7 mouse cellular contexts compared by ENCODE assay signal in genomic region chr2:181496281-181496680, GRCm38 (mm10). TPM values are rescaled to one million over a fixed set of nuclear protein-coding genes. Genes with fewer than 3 reads are reported as not detected.
DNase-seq lines count a peak whose midpoint lies in the region; ATAC-seq and TF ChIP-seq lines count a peak whose summit lies in the region.

No protein-coding gene starts in this region.

- ATAC-seq in hindbrain, postnatal 0 days: peak; percentile 69
- peak; percentile 51 for ATAC-seq in megakaryocyte progenitor cell, adult 5-6 weeks (replicated peaks; ENCODE audit: poor library complexity)

- H3K36me3 ChIP-seq in hindbrain, postnatal 0 days (ENCODE audit: insufficient read depth, low read length): no peaks in the 10 kb centered on the region; the same call in none of the 2 replicates

- intact Hi-C loops in left cerebral cortex, postnatal 25 days (cut with DNase I): loop anchor here (1.0 to 5.0 kb wide), 3 partner anchors 37 to 104 kb away; partner anchors contain the start of gene Zbtb46

- peak overlapping the region; percentile 83 for H3K4me2 ChIP-seq in hindbrain, postnatal 0 days (ENCODE audit: low read depth, low read length)

- H3K27ac ChIP-seq in hindbrain, postnatal 0 days: peak overlapping the region; percentile 81

- 13% methylated on average over 8 of the region's 8 CpGs for WGBS in hindbrain, postnatal 0 days

- peak; percentile 83 for DNase-seq in ZHBTc4 (ENCODE audit: low read depth, low spot score)
- DNase-seq in cerebellum, postnatal 10 days: peak; percentile 68 to 74
- DNase-seq in frontal cortex, postnatal 36 days (ENCODE audit: low spot score in 2 of 2): peak; percentile 38 to 40
- DNase-seq in hindbrain, postnatal 0 days (ENCODE audit: low spot score): peak; percentile 84
- peak; percentile 55 to 63 for DNase-seq in left cerebral cortex, postnatal 25 days (ENCODE audit: low spot score in 2 of 2)
- peak; percentile 69 for DNase-seq in right cerebral cortex, postnatal 4 days

- peak overlapping the region; percentile 75 for H3K4me3 ChIP-seq in hindbrain, postnatal 0 days (ENCODE audit: low read length)

- H3K27me3 ChIP-seq in hindbrain, postnatal 0 days (ENCODE audit: insufficient read depth, low read length): no peaks in the 10 kb centered on the region

- peak; percentile 78 for TF ChIP-seq CTCF in hindbrain, postnatal 0 days (IDR thresholded peaks at IDR 0.05; ENCODE audit: low read depth)

- H3K9me3 ChIP-seq in hindbrain, postnatal 0 days (ENCODE audit: low read length): no peaks in the 10 kb centered on the region

- peak overlapping the region; percentile 87 for H3K9ac ChIP-seq in hindbrain, postnatal 0 days (replicated peaks; ENCODE audit: low read length)

- H3K4me1 ChIP-seq in hindbrain, postnatal 0 days (ENCODE audit: insufficient read depth, low read length): no peaks in the 10 kb centered on the region

RNA-seq across cellular contexts. Expression of gene Tpd52l2, which starts 0.7 kb away (rescaled TPM):
- 52.2 and 92.5 TPM in 2 replicates for total RNA-seq in hindbrain, postnatal 0 days (2014; rRNA removed)
- 127 and 128 TPM in 2 replicates for polyA plus RNA-seq in hindbrain, postnatal 0 days (2015; fragmentation: Nextera tagmentation; extraction: Ambion mirVana)
- 10 to 100 TPM; 74.7 to 76.8 TPM for total RNA-seq in left cerebral cortex, postnatal 25 days (2021)
- 47.1 and 60.0 TPM in 2 replicates for total RNA-seq in megakaryocyte progenitor cell, adult 5-6 weeks (2015)
- total RNA-seq in megakaryocyte progenitor cell, adult 5-6 weeks (2017): 99.2 and 119 TPM in 2 replicates

RNA-seq across cellular contexts. Expression of gene Abhd16b, which starts 3.3 kb away (rescaled TPM):
- total RNA-seq in hindbrain, postnatal 0 days (2014; rRNA removed): not detected in 2 replicates
- polyA plus RNA-seq in hindbrain, postnatal 0 days (2015; fragmentation: Nextera tagmentation; extraction: Ambion mirVana): 0.08 TPM in 1 of 2 replicates, not detected in the other
- not detected for total RNA-seq in left cerebral cortex, postnatal 25 days (2021)
- total RNA-seq in megakaryocyte progenitor cell, adult 5-6 weeks (2015): not detected in 2 replicates
- not detected in 2 replicates for total RNA-seq in megakaryocyte progenitor cell, adult 5-6 weeks (2017)

RNA-seq across cellular contexts. Expression of gene Dnajc5, which starts 24.0 kb away (rescaled TPM):
- total RNA-seq in hindbrain, postnatal 0 days (2014; rRNA removed): 417 and 459 TPM in 2 replicates
- polyA plus RNA-seq in hindbrain, postnatal 0 days (2015; fragmentation: Nextera tagmentation; extraction: Ambion mirVana): 260 and 276 TPM in 2 replicates
- total RNA-seq in left cerebral cortex, postnatal 25 days (2021): 100 to 1,000 TPM; 289 to 296 TPM
- total RNA-seq in megakaryocyte progenitor cell, adult 5-6 weeks (2015): 25.0 and 30.7 TPM in 2 replicates
- total RNA-seq in megakaryocyte progenitor cell, adult 5-6 weeks (2017): 37.4 and 40.0 TPM in 2 replicates

RNA-seq across cellular contexts. Expression of gene Zbtb46, which starts 37.1 kb away (rescaled TPM):
- 29.0 and 33.0 TPM in 2 replicates for total RNA-seq in hindbrain, postnatal 0 days (2014; rRNA removed)
- polyA plus RNA-seq in hindbrain, postnatal 0 days (2015; fragmentation: Nextera tagmentation; extraction: Ambion mirVana): 17.0 and 19.2 TPM in 2 replicates
- 10 to 100 TPM; 11.2 to 15.3 TPM for total RNA-seq in left cerebral cortex, postnatal 25 days (2021)
- 1.2 and 1.8 TPM in 2 replicates for total RNA-seq in megakaryocyte progenitor cell, adult 5-6 weeks (2015)
- 1.9 and 5.4 TPM in 2 replicates for total RNA-seq in megakaryocyte progenitor cell, adult 5-6 weeks (2017)

Comparison
In these comparisons a context has a peak if more than half of its experiments do, and no peak if none do; other contexts are left out.
1. Peak in every context shown above with its lines: DNase-seq, ATAC-seq, H3K4me3 ChIP-seq and H3K27ac ChIP-seq.
2. RNA of gene Dnajc5, which starts 24.0 kb away (total RNA-seq): 417 to 459 TPM in hindbrain, postnatal 0 days and 289 to 296 TPM in left cerebral cortex, postnatal 25 days; 25.0 to 40.0 TPM in megakaryocyte progenitor cell, adult 5-6 weeks; every median in the first group is over 4 times any median in the second.